Mouse (Mus musculus): Measurements from ENCODE around the gene Slit3.

- TF ChIP-seq GATA1 (IDR thresholded peaks at IDR 0.05; ENCODE audit: borderline replicate concordance, low read length), result no peak
- TF ChIP-seq FLI1 (IDR thresholded peaks at IDR 0.05; ENCODE audit: low read length), result no peak
Measured at GRCm38 (mm10) chr11:35306922-35307321, 185.9 kb downstream of the Slit3 start.
